Mouse (Mus musculus): Measurements from ENCODE around the gene Klc4. TPM values are rescaled to one million over a fixed set of nuclear protein-coding genes. Genes with fewer than 3 reads are reported as not detected.

Gene Klc4
- total and polyA plus RNA-seq, 2 experiments from 2014 or later, result 25.1 to 29.0 TPM

DNA sequence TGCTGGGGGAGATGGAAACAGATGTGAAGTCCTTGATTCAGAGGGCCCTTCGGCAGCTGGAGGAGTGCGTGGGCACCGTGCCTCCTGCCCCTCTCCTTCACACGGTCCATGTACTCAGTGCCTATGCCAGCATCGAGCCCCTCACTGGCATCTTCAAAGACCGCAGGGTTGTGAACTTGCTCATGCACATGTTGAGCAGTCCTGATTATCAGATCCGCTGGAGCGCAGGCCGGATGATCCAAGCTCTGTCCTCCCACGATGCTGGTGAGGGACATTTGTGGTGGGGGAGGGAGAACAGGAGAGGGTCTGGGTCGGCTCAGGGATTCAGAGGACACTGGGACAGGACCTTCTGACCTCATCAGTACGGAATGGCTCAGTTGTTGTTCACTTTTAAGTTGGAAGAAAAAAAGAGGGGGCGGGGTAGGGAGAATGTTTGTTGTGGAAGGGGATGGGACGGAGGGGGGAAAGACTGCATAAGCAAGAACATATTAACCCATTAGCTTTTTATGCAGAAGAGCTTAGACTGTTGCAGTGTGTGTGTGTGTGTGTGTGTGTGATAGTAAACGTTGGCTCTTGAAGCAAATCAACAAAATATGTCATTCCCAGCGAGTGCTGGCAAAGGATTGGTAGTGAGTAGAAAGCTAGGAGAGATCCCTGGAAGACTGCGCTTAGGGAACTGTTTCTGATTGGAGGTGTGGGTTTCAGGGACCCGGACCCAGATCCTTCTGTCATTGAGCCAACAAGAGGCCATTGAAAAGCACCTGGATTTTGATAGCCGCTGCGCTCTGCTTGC, 6.1 kb upstream of the Klc4 start:
- Histone ChIP-seq H3K9ac (replicated peaks; ENCODE audit: low read depth, low read length) (peak overlapping the region; percentile 80), H3K36me3 (replicated peaks; ENCODE audit: control insufficient read depth, insufficient read depth, low read length) (peaks cover 46% of the 10 kb centered on the region), H3K4me2 (ENCODE audit: low read depth, low read length) (peak overlapping the region; percentile 89), H3K27me3 (ENCODE audit: control insufficient read depth, insufficient read depth, low read length) (no peaks in the 10 kb centered on the region), H3K4me3 (ENCODE audit: low read depth, low read length) (peak overlapping the region; percentile 73), H3K27ac (ENCODE audit: low read depth) (peak overlapping the region; percentile 95; the same call in 1 of the 2 replicates), H3K4me1 (ENCODE audit: control insufficient read depth, insufficient read depth) (peaks cover 20% of the 10 kb centered on the region), H3K9me3 (replicated peaks; ENCODE audit: control insufficient read depth, low read length) (no peaks in the 10 kb centered on the region)
- no peak for ATAC-seq (ENCODE audit: insufficient read depth, low read depth)
- WGBS, result 49% methylated on average over 20 of the region's 20 CpGs
- DNase-seq (ENCODE audit: low spot score), result no peak
- no peak for TF ChIP-seq CTCF (IDR thresholded peaks at IDR 0.05; ENCODE audit: low read depth)

GRCm38 (mm10) chr17:46651292-46651691, 5.5 kb upstream of the Klc4 start:
- Histone ChIP-seq H3K9ac (replicated peaks; ENCODE audit: low read depth, low read length) (peak overlapping the region; percentile 80), H3K4me1 (ENCODE audit: control insufficient read depth, insufficient read depth) (peaks cover 24% of the 10 kb centered on the region), H3K4me3 (ENCODE audit: low read depth, low read length) (peak overlapping the region; percentile 73), H3K36me3 (replicated peaks; ENCODE audit: control insufficient read depth, insufficient read depth, low read length) (peaks cover 41% of the 10 kb centered on the region), H3K4me2 (ENCODE audit: low read depth, low read length) (peak overlapping the region; percentile 89), H3K27me3 (ENCODE audit: control insufficient read depth, insufficient read depth, low read length) (no peaks in the 10 kb centered on the region), H3K9me3 (replicated peaks; ENCODE audit: control insufficient read depth, low read length) (no peaks in the 10 kb centered on the region), H3K27ac (ENCODE audit: low read depth) (peak overlapping the region; percentile 95)
- no peak for ATAC-seq (ENCODE audit: insufficient read depth, low read depth)
- DNase-seq (ENCODE audit: low spot score), result no peak
- WGBS, result 61% methylated on average over 17 of the region's 17 CpGs
- no peak for TF ChIP-seq CTCF (IDR thresholded peaks at IDR 0.05; ENCODE audit: low read depth)
- no peak for TF ChIP-seq EP300 (IDR thresholded peaks at IDR 0.05; ENCODE audit: low read depth)

- Histone ChIP-seq H3K4me3 (ENCODE audit: low read depth, low read length) (peak within 1 kb of the TSS; percentile 73), H3K9ac (replicated peaks; ENCODE audit: low read depth, low read length) (peak within 1 kb of the TSS; percentile 80), H3K9me3 (replicated peaks; ENCODE audit: control insufficient read depth, low read length) (no peaks in the 10 kb centered on the region), H3K36me3 (replicated peaks; ENCODE audit: control insufficient read depth, insufficient read depth, low read length) (peaks cover 33% of the 10 kb centered on the region), H3K4me2 (ENCODE audit: low read depth, low read length) (peak within 1 kb of the TSS; percentile 89), H3K4me1 (ENCODE audit: control insufficient read depth, insufficient read depth) (peaks cover 24% of the 10 kb centered on the region), H3K27me3 (ENCODE audit: control insufficient read depth, insufficient read depth, low read length) (no peaks in the 10 kb centered on the region), H3K27ac (ENCODE audit: low read depth) (peak within 1 kb of the TSS; percentile 95)
- ATAC-seq (ENCODE audit: insufficient read depth, low read depth) (peak; percentile 90), DNase-seq (ENCODE audit: low spot score) (peak; percentile 98)
- WGBS, result under 1% methylated on average over 55 of the region's 58 CpGs
- TF ChIP-seq CTCF (IDR thresholded peaks at IDR 0.05; ENCODE audit: low read depth) (no peak), EP300 (IDR thresholded peaks at IDR 0.05; ENCODE audit: low read depth) (peak; percentile 71)
Observed at GRCm38 (mm10) chr17:46650232-46651031, 4.6 kb upstream of the Klc4 start, which contains the start of gene Cul7. Gene Cul7, plus strand, starts transcription at chr17:46650337.

GRCm38 (mm10) chr17:46649811-46650210, 4.0 kb upstream of the Klc4 start:
- WGBS, result 22% methylated on average over 15 of the region's 15 CpGs
- Histone ChIP-seq H3K4me3 (ENCODE audit: low read depth, low read length) (peak overlapping the region; percentile 73), H3K9me3 (replicated peaks; ENCODE audit: control insufficient read depth, low read length) (no peaks in the 10 kb centered on the region), H3K9ac (replicated peaks; ENCODE audit: low read depth, low read length) (peak overlapping the region; percentile 80), H3K36me3 (replicated peaks; ENCODE audit: control insufficient read depth, insufficient read depth, low read length) (peaks cover 31% of the 10 kb centered on the region), H3K27ac (ENCODE audit: low read depth) (peak overlapping the region; percentile 95), H3K4me1 (ENCODE audit: control insufficient read depth, insufficient read depth) (peaks cover 27% of the 10 kb centered on the region), H3K4me2 (ENCODE audit: low read depth, low read length) (peak overlapping the region; percentile 89), H3K27me3 (ENCODE audit: control insufficient read depth, insufficient read depth, low read length) (no peaks in the 10 kb centered on the region)
- DNase-seq (ENCODE audit: low spot score) (no peak), ATAC-seq (ENCODE audit: insufficient read depth, low read depth) (no peak)
- TF ChIP-seq EP300 (IDR thresholded peaks at IDR 0.05; ENCODE audit: low read depth) (no peak), CTCF (IDR thresholded peaks at IDR 0.05; ENCODE audit: low read depth) (no peak)

DNA sequence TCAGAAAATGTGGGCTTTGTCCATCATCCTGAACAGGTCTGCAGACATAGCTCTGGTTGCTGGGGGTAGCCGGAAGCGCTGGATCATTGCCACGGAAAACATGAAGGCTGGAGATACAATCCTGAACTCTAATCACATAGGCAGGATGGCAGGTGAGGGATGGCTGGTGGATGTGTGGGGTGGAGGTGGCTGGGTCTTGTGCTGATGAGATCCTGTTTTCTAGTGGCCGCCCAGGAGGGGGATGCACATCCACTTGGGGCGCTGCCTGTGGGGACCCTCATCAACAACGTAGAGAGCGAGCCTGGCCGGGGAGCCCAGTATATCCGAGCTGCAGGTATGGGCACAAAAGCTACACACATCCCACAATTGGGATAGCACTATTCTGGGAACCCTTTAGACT, 2.6 kb upstream of the Klc4 start:
- ATAC-seq (ENCODE audit: insufficient read depth, low read depth) (no peak), DNase-seq (ENCODE audit: low spot score) (no peak)
- WGBS, result 73% methylated on average over 9 of the region's 9 CpGs
- H3K36me3 ChIP-seq (replicated peaks; ENCODE audit: control insufficient read depth, insufficient read depth, low read length), result peaks cover 19% of the 10 kb centered on the region
- H3K27me3 ChIP-seq (ENCODE audit: control insufficient read depth, insufficient read depth, low read length), result no peaks in the 10 kb centered on the region
- H3K4me1 ChIP-seq (ENCODE audit: control insufficient read depth, insufficient read depth), result peaks cover 31% of the 10 kb centered on the region
- no peak overlapping the region for H3K4me2 ChIP-seq (ENCODE audit: low read depth, low read length)
- no peak overlapping the region for H3K4me3 ChIP-seq (ENCODE audit: low read depth, low read length)
- H3K9ac ChIP-seq (replicated peaks; ENCODE audit: low read depth, low read length), result no peak overlapping the region
- no peak overlapping the region for H3K27ac ChIP-seq (ENCODE audit: low read depth)
- no peak for TF ChIP-seq CTCF (IDR thresholded peaks at IDR 0.05; ENCODE audit: low read depth)
- TF ChIP-seq EP300 (IDR thresholded peaks at IDR 0.05; ENCODE audit: low read depth), result no peak
- H3K9me3 ChIP-seq (replicated peaks; ENCODE audit: control insufficient read depth, low read length), result no peaks in the 10 kb centered on the region
